Mouse (Mus musculus) right cerebral cortex, postnatal 25 days (tissue): Measurements from ENCODE around the gene Nenf.

Source experiments
- DNase-seq: peaks from one replicate; pipeline ENCODE4 v3.0.0; 2022

Nenf gene

GRCm38 (mm10) chr1:191318686-191319085 is 692 bp upstream of the Nenf start:
- no peak for DNase-seq

GRCm38 (mm10) chr1:191316818-191317217 is 1.2 kb downstream of the Nenf start:
- no peak for DNase-seq

GRCm38 (mm10) chr1:191313926-191314325 is 4.1 kb downstream of the Nenf start:
- DNase-seq: no peak

GRCm38 (mm10) chr1:191313158-191313557 is 4.8 kb downstream of the Nenf start:
- no peak for DNase-seq

GRCm38 (mm10) chr1:191312513-191312941 is 5.5 kb downstream of the Nenf start:
- peak; percentile 73 for DNase-seq

GRCm38 (mm10) chr1:191311296-191311898 is 6.6 kb downstream of the Nenf start:
- no peak for DNase-seq

GRCm38 (mm10) chr1:191307766-191308455 is 10.1 kb downstream of the Nenf start:
- no peak for DNase-seq

GRCm38 (mm10) chr1:191306316-191306715 is 11.7 kb downstream of the Nenf start:
- no peak for DNase-seq

- no peak for DNase-seq
Observed at GRCm38 (mm10) chr1:191305610-191306009, 12.4 kb downstream of the Nenf start.

- no peak for DNase-seq
Observed at GRCm38 (mm10) chr1:191304216-191304615, 13.8 kb downstream of the Nenf start.

- no peak for DNase-seq
Observed at GRCm38 (mm10) chr1:191303736-191304135, 14.3 kb downstream of the Nenf start.

- DNase-seq: no peak
Observed at GRCm38 (mm10) chr1:191301903-191302302, 16.1 kb downstream of the Nenf start.

GRCm38 (mm10) chr1:191299215-191299942 is 18.6 kb downstream of the Nenf start:
- DNase-seq: peak; percentile 32

- DNase-seq: no peak
Observed at GRCm38 (mm10) chr1:191298304-191298703, 19.7 kb downstream of the Nenf start.

GRCm38 (mm10) chr1:191296445-191296844 is 21.5 kb downstream of the Nenf start:
- no peak for DNase-seq

- DNase-seq: no peak
Observed at GRCm38 (mm10) chr1:191295784-191296183, 22.2 kb downstream of the Nenf start.

GRCm38 (mm10) chr1:191293996-191294795 is 23.8 kb downstream of the Nenf start:
- DNase-seq: no peak

GRCm38 (mm10) chr1:191293051-191293450 is 24.9 kb downstream of the Nenf start:
- no peak for DNase-seq

- peak; percentile 58 for DNase-seq
Observed at GRCm38 (mm10) chr1:191292348-191292747, 25.6 kb downstream of the Nenf start.

- DNase-seq: no peak
Observed at GRCm38 (mm10) chr1:191288762-191289161, 29.2 kb downstream of the Nenf start.

GRCm38 (mm10) chr1:191284502-191284901 is 33.5 kb downstream of the Nenf start:
- no peak for DNase-seq

GRCm38 (mm10) chr1:191283110-191284040 is 34.6 kb downstream of the Nenf start:
- DNase-seq: no peak
